Mouse (Mus musculus): ENCODE measurements around the gene Rps6kb2. TPM values are rescaled to one million over a fixed set of nuclear protein-coding genes. Genes with fewer than 3 reads are reported as not detected.

The Rps6kb2 gene
- polyA plus RNA-seq, 1 experiment = 92.1 TPM

DNA sequence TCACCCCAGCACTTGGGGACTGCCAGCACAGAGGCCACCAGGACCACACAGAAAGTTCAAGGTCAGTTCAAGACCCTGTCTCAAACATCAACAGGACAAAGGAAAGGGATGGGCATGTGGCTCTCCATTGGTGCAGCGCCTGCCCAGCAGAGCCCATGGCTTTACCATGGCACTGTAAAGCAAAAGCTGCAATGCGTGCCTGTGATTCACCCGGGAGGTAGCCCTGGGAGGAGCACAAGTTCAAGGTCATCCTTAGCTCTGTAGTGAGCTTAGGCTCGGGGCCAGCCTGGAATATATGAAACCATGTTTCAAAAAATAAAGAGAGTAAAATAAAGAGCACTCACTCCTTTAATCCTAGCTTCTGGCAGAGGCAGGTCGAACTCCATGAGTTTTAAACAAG lies 11.3 kb downstream of the Rps6kb2 start:
- no peak for TF ChIP-seq GATA1 (IDR thresholded peaks at IDR 0.05; ENCODE audit: low read length)

DNA sequence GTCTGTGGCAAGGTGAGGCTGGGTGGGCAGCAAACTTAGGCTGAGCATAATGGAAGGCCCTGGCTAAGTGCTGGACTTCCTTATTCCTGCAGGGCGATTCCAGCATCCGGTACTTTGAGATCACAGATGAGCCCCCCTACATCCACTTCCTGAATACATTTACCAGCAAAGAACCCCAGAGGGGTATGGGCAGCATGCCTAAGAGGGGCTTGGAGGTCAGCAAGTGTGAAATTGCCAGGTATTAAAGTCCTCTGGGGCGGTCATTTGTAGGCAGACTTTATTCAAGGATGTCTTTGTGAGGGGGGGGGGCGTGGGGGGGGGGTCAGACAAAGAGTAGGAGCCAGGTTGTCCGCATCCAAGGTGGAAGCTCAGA lies 11.7 kb downstream of the Rps6kb2 start:
- no peak for TF ChIP-seq GATA1 (IDR thresholded peaks at IDR 0.05; ENCODE audit: low read length)

DNA sequence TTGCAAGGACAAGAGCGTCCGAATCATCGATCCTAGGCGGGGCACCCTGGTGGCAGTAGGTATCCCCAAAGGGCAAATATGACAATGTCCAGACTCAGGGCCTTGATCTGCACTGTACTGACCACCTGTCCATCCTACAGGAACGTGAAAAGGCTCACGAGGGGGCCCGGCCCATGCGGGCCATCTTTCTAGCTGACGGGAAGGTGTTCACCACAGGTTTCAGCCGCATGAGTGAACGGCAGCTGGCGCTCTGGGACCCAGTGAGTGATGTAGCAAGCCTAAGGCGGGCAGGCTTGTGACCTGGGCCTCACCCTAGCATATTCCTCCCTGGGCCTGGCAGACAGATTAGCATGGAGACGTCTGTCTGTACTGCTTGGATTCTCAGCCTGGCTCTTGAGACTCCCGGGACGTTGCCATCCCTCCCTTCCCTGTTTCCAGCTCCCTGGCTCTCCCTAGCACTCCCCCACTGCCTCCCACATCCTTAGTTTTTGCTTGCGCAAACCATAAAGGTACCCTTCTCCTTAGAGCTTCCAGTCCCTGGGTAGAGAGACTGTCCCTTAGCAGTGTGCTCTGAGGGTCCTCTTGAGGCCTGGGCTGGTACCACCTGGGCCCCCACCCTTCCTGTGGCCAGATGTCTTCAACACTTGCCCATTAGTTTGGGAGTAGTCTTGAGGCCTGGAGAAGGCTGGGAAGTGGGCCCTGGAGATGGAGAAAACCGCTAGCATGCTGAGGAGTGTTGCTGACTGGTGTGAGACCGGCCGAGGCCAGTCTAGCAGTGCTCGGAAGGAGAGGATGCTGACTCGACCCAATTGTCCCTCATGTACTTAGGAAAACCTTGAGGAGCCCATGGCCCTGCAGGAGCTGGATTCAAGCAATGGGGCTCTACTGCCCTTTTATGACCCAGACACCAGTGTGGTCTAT lies 12.3 kb downstream of the Rps6kb2 start:
- no peak for TF ChIP-seq GATA1 (IDR thresholded peaks at IDR 0.05; ENCODE audit: low read length)

DNA sequence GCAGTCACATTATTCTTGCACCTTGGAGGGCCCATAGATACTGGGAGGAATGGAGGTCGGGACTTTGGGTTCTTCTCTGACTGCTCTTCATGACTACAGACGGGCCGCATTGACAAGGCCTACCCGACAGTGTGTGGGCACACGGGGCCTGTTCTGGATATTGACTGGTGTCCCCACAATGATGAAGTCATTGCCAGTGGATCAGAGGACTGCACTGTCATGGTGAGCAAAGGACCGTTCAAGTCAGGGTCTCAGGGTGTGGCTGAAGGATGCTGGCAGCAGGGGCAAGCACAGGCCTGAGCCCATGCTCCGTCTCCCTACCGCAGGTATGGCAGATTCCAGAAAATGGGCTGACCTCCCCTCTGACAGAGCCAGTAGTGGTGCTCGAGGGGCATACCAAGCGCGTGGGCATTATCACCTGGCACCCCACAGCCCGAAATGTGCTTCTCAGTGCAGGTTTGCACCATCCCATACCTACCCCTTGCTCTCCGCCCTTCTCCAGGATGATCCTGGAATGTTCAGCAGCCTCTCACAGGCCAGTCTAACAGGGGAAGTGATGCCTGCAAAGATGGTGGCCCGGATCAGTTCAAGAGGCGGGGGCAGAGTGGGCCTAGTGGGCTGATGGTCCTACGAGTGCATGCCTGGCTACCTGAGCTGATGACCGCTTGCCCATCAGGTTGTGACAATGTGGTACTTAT lies 13.2 kb downstream of the Rps6kb2 start:
- no peak for TF ChIP-seq GATA1 (IDR thresholded peaks at IDR 0.05; ENCODE audit: low read length)

DNA sequence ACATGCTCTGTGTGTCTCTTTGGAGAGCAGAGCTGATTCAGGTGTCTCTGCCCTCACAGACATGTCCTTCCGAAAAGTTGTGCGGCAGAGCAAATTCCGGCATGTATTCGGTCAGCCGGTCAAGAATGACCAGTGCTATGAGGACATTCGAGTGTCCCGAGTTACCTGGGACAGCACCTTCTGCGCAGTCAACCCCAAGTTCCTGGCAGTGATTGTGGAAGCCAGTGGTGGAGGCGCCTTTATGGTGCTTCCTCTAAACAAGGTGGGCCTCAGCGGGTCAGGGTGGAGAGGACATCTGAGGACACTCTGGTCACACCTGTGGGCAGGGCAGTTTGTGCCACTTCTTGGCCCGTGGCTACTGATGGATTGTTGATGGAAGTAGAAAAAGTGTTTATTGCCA lies 13.9 kb downstream of the Rps6kb2 start:
- no peak for TF ChIP-seq GATA1 (IDR thresholded peaks at IDR 0.05; ENCODE audit: low read length)

DNA sequence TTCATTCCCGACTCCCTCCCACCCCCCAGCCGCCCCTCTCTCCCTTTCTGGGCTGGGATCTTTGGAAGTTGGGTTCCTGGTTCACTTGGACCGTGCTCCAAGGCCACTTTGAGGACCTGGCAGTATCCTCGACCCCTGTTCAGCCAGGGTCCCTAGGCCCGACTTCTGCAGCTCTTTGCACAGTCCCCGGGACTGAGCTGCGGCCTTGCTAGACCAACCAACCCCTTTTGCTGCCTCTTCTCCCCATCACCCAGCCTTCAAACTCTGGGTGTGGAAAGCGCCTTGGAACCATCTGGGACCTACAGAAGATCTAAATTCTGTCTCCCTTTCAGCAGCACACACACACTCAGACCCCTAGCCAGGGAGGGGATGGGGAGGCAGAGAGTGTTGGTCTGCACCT lies 14.3 kb downstream of the Rps6kb2 start:
- TF ChIP-seq GATA1 (IDR thresholded peaks at IDR 0.05; ENCODE audit: low read length) = no peak

DNA sequence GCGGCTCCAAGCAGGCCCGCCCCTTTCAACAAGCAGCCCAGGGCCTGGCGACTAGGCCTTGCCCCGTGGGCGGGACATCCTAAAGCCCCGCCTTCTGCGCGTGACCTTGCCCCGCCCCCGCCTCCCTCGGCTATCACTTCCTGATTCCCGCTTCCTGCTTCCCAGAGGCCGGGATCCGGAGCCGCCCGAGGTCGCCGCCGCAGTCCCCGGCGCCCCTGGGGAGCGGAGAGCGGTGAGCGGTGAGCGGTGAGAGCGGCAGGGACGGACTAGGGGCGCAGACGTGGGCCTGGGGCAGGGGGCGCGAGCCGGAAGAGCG lies 14.7 kb downstream of the Rps6kb2 start, which contains the start of gene Coro1b:
Coro1b (plus strand) TSS at position 129 of the 316 bp plus-strand sequence.
- TF ChIP-seq GATA1 (IDR thresholded peaks at IDR 0.05; ENCODE audit: low read length) = no peak

DNA sequence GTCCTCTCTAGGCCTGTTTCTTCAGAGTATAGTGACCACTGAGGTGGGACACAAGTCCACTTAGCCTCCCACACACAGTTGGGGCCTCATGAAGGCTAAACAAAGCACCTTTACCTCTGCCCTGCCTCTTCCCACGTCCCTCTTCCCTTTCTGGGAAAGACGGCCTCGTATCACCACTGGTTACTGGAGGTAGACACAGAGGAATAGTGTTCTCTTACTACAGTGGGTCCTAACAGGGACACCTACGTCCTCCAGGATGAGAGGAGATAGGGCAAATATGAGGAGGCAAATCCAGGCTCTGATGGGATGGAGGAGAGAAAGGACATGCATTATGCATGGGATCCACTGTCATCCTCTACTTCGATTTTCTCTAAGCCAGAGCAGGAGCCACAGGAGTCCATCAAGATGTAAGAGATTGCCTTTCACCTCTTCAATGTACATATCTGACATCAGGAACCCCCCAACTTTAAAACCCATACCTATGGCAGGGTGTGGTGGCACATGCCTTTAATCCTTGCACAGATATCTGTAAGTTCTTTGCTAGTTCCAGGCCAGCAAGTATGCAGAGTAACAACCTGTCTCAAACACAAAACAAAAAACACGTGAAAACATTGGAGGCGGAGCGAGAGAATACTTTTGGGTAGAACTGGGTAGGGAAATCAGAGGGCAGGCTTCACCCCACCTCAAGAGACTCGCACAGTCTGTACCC lies 15.2 kb downstream of the Rps6kb2 start:
- no peak for TF ChIP-seq GATA1 (IDR thresholded peaks at IDR 0.05; ENCODE audit: low read length)

DNA sequence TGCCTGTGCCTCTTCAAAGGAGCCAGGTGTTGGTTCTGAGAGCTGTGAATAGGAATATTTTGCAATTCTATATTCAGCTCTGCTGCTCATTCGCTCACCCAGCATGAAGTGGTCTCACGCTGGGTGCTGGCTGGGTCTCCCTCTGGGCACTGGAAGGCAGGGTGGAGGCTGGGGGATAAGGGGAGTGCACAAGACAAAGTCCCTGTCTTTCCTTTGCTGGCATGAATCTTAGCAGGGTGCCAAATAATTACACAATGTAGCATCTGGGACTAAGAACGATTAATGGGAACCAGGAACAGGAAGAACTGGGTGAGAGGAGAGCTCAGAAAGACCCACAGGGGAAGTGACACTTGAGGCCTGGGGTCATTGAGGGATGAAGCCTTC lies 16.1 kb downstream of the Rps6kb2 start:
- TF ChIP-seq GATA1 (IDR thresholded peaks at IDR 0.05; ENCODE audit: low read length) = no peak

DNA sequence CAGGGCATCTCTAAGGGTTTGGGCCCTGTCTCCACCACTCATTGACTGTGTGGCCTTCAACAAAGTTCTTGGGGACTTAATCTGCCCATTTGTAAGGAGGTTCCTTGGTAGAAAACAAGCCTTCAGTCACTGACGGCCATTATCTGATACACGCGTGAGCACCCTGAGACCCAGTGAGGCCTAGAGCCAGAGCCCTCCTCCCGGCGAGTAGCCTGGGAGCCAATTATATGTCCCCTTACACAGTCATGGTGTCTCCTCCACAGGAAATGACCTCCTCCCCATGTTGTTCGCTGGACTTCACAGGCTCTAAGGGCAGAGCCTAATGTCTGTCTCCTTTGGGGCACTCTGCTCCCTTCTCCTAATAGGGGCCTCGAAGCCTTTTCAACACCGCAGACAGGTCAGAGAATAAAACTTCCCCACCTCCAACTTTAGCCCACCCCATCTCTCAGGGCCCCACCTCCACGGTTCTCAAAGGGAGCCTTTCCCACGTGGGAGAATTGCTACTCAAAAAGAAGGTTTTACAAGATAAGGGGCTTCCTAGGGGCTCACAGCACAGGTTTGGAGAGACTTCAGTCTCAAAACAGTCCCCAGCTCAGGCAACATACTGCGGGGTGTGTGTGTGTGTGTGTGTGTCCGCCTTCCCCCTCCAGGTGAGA lies 16.7 kb downstream of the Rps6kb2 start:
- no peak for TF ChIP-seq GATA1 (IDR thresholded peaks at IDR 0.05; ENCODE audit: low read length)

DNA sequence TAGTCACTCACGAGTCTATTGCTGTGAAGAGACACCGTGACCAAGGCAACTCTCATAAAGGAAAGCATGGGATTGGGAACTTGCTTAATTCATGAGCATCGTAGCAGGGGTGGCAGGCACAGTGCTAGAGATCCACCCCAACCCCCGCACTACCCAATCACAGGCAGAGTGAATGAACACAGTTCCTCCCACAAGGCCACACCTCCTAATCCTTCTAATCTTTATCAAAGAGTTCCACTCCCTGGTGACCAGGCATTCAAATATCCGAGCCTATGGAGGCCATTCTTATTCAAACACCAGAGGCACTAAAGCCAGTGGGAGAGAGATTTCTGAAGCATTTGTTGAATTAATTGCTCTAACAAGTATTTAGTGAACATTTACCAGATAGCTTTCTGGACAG lies 17.2 kb downstream of the Rps6kb2 start:
- no peak for TF ChIP-seq GATA1 (IDR thresholded peaks at IDR 0.05; ENCODE audit: low read length)

DNA sequence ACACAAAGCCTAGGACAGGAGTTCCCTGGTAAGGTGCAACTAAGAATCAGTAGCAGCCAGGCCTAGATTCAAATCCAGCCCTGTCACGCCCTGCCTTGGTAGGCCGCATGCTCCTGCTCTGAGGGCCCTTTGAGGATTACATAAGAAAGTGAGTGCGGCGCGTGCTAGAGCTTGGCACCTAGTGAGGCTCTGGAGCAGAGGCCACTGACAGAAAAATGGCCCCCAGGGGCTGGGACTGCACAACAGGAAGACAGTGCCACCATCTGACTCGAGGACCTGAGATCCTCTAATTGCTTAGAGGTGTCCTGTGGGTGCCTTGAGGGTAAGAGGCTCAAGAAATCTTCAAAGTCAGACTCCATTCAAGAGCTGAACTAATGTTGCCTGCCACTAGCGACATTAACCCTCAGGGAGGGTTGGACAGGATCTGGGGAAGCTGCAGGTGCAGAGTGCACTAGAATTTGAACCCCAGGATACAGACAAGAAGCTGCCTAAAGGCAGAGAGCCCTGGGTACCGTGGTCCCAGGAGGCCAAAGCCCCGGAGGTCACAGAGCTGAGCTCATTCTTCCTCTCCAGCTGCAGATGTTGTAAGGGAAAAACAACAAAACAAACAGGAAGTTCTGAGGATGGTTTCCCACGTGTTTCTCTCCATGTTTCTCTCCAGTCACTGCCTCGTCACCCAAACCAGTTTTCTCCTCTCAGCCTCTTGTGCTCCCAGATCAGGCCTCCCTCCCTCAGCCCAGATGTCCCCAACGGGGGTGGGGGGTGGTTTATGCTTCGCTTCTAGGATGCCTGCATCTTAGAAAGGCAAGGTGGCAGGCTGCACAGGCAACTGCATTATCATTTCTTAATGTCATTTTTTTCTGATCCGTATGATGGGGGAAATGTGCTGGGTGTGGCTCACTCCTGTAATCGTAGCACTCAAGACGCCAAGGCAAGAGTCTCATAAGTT lies 18.3 kb downstream of the Rps6kb2 start:
- TF ChIP-seq GATA1 (IDR thresholded peaks at IDR 0.05; ENCODE audit: low read length) = no peak

DNA sequence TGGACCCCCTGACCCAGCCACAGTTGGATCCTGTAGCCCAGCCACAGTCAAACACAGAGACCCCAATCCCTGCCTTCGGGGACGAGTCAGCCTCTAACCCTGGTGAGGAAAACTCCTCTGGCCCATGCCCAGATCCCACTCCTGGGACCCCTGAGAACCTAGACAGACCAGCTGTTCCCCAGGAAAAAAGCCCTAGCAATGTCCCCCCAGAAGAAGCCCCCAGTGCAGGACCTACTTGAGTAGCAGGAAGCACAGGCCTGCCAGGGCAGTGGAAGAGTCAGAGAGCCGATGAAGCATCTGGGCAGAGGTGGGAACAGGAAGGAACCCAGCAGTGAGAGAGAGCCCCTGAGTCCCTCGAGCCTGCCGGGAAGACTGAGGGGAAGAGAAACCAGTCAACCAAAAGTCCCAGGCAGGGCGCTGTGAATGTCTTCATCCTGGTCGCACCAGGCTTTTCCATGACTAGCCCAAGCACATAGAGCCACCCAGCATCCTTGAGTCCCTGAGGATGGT lies 19.3 kb downstream of the Rps6kb2 start, which contains the start of gene Cabp4:
Cabp4 (minus strand) TSS at position 275 of the 510 bp plus-strand sequence.
- no peak for TF ChIP-seq GATA1 (IDR thresholded peaks at IDR 0.05; ENCODE audit: low read length)

DNA sequence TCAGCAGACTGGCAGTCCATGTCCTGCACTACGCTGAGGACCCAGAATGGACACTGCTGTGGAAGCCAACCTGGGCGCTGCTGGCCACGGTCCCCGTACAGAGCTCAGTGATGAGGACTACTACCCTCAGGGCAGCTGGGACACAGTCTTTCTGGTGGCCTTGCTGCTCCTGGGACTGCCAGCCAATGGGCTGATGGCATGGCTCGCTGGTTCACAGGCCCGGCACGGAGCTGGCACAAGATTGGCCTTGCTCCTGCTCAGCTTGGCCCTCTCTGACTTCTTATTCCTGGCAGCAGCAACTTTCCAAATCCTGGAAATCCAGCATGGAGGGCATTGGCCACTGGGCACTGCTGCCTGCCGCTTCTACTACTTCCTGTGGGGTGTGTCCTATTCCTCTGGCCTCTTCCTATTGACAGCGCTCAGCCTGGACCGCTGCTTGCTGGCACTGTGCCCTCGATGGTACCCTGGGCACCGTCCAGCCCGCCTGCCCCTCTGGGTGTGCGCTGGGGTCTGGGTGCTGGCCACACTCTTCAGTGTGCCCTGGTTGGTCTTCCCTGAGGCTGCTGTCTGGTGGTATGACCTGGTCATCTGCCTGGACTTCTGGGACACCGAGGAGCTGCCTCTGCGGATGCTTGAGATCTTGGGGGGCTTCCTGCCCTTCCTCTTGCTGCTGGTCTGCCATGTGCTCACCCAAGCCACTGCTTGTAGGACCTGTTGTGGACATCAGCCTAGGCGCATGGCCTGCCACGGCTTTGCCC lies 20.6 kb downstream of the Rps6kb2 start:
- no peak for TF ChIP-seq GATA1 (IDR thresholded peaks at IDR 0.05; ENCODE audit: low read length)
